Mouse (Mus musculus): ENCODE data around the gene Psmd12. TPM values are rescaled to one million over a fixed set of nuclear protein-coding genes. Genes with fewer than 3 reads are reported as not detected.

Psmd12 gene
- total and polyA plus RNA-seq, 3 experiments = 139 to 437 (median 149) TPM

DNA sequence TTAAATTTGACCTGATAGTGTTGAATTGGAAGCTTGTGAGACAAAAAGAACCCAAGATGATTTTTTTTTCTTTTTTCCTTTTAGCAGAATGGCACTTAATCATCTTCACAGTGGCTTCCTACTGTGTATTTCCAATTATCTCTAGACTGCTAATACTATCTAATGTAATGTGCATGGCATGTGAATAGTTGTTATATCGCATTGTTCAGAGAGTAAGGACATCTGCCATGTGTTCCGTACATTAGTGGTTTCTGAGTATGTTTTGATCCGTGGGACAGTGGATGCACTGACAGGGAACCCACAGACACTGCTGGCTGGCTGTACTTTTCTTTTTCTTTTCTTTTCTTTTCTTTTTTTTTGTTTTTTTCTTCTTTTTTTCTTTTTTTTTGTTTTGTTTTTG lies 7.0 kb upstream of the Psmd12 start (continued):
- TF ChIP-seq MXI1 (IDR thresholded peaks at IDR 0.05; ENCODE audit: low read depth, low read length) = peak; percentile 87
- no peak; a peak in 1 of 4 replicates for TF ChIP-seq EP300 (IDR thresholded peaks at IDR 0.05; ENCODE audit: low read depth in 1 of 2, low read length in 2 of 2)
- TF ChIP-seq TBP (IDR thresholded peaks at IDR 0.05; ENCODE audit: low read depth, low read length) = no peak
- TF ChIP-seq UBTF (IDR thresholded peaks at IDR 0.05; ENCODE audit: borderline replicate concordance, insufficient read depth, low read depth, low read length) = no peak
- no peak for TF ChIP-seq MAFK (IDR thresholded peaks at IDR 0.05; ENCODE audit: borderline replicate concordance, low read depth, low read length)
- TF ChIP-seq MEF2A (IDR thresholded peaks at IDR 0.05; ENCODE audit: extremely low read depth, insufficient replicate concordance, low read depth, low read length, poor library complexity, severe bottlenecking) = no peak

DNA sequence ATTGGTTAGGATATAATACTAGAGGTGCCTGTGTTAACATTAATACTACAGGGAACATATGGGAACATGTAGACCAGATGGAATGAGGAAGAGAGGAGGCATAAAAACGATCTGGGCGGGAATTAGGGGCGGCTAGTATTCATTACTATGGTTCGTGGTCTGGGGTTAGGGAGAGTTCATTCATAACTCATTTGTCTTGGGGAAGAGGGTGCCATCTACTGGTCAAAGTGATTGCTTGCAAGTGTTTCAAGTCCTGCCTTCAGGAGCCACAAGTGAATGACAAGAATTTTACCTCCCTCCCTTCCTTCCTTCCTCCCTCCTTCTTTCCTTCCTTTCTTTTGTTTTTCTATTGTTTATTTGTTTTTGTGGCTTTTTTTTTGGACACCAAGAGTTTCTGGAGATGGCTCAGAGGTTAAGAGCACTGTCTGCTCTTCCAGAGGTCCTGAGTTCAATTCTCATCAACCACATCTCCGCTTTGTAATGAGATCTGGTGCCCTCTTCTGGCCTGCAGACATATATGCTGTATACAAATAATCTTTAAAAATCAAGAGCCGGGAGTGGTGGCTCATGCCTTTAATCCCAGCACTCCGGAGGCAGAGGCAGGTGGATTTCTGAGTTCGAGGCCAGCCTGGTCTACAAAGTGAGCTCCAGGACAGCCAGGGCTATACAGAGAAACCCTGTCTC lies 6.0 kb upstream of the Psmd12 start:
- no peaks in the 10 kb centered on the region for H3K27me3 ChIP-seq (ENCODE audit: control insufficient read depth in 1 of 2, insufficient read depth in 2 of 2, low read length in 2 of 2)
- DNase-seq (ENCODE audit: low read depth, low spot score) = peak; percentile 98
- H3K9ac ChIP-seq (ENCODE audit: control insufficient read depth, low read depth, low read length, poor library complexity, severe bottlenecking) = peak overlapping the region; percentile 46
- no peaks in the 10 kb centered on the region for H3K9me3 ChIP-seq (replicated peaks; ENCODE audit: insufficient read depth, low read length)
- peaks cover 22% of the 10 kb centered on the region for H3K79me2 ChIP-seq (ENCODE audit: control insufficient read depth, insufficient read depth, low read length, poor library complexity)
- H3K4me1 ChIP-seq (ENCODE audit: control insufficient read depth in 1 of 2, insufficient read depth in 2 of 2, low read length in 2 of 2) = peaks cover 0 to 5% of the 10 kb centered on the region in 2 experiments; a peak in 1 of 4 replicates
- peak overlapping the region; percentile 47 to 89 for H3K4me3 ChIP-seq (ENCODE audit: control insufficient read depth in 1 of 2, insufficient read depth in 1 of 2, low read depth in 2 of 2, low read length in 2 of 2)
- H3K36me3 ChIP-seq (ENCODE audit: control insufficient read depth in 1 of 2, insufficient read depth in 2 of 2, low read length in 2 of 2) = peaks cover 0 to 5% of the 10 kb centered on the region in 2 experiments; a peak in 2 of 4 replicates
- H3K27ac ChIP-seq (ENCODE audit: control insufficient read depth, low read depth, low read length) = peak overlapping the region; percentile 26
- TF ChIP-seq ZC3H11A (IDR thresholded peaks at IDR 0.05; ENCODE audit: low read depth, low read length) = peak; percentile 95
- peak; percentile 71 to 92 (median 72) for TF ChIP-seq CTCF (IDR thresholded peaks at IDR 0.05 in 2 of 3, conservative IDR thresholded peaks at IDR 0.05 in 1 of 3; ENCODE audit: control insufficient read depth in 1 of 3, insufficient read depth in 1 of 3, low read depth in 2 of 3, low read length in 3 of 3, poor library complexity in 1 of 3, severe bottlenecking in 1 of 3)
- peak; percentile 78 for TF ChIP-seq RAD21 (IDR thresholded peaks at IDR 0.05; ENCODE audit: low read depth, low read length)
- TF ChIP-seq MYC (IDR thresholded peaks at IDR 0.05; ENCODE audit: low read depth, low read length) = peak; percentile 59; the same call in 1 of the 2 replicates
- no peak for TF ChIP-seq USF1 (IDR thresholded peaks at IDR 0.05; ENCODE audit: low read depth, low read length)
- TF ChIP-seq MAZ (IDR thresholded peaks at IDR 0.05; ENCODE audit: low read depth, low read length) = no peak; the same call in 1 of the 2 replicates
- TF ChIP-seq CHD1 (IDR thresholded peaks at IDR 0.05; ENCODE audit: low read depth, low read length) = no peak
- no peak for TF ChIP-seq GATA1 (IDR thresholded peaks at IDR 0.05; ENCODE audit: low read depth, low read length)
- TF ChIP-seq JUND (IDR thresholded peaks at IDR 0.05; ENCODE audit: low read depth, low read length) = peak; percentile 40; the same call in 1 of the 2 replicates
- peak; percentile 90 for TF ChIP-seq TBP (IDR thresholded peaks at IDR 0.05; ENCODE audit: low read depth, low read length)
- peak; percentile 89 for TF ChIP-seq SMC3 (IDR thresholded peaks at IDR 0.05; ENCODE audit: low read depth, low read length)
- TF ChIP-seq NRF1 (IDR thresholded peaks at IDR 0.05; ENCODE audit: insufficient read depth, low read depth, low read length, poor library complexity, severe bottlenecking) = no peak
- no peak for TF ChIP-seq NELFE (IDR thresholded peaks at IDR 0.05; ENCODE audit: low read depth, low read length)
- TF ChIP-seq SIN3A (IDR thresholded peaks at IDR 0.05; ENCODE audit: low read length) = peak; percentile 74
- TF ChIP-seq UBTF (IDR thresholded peaks at IDR 0.05; ENCODE audit: borderline replicate concordance, insufficient read depth, low read depth, low read length) = no peak
- no peak for TF ChIP-seq ZKSCAN1 (IDR thresholded peaks at IDR 0.05; ENCODE audit: low read depth, low read length)
- no peak for TF ChIP-seq ELF1 (IDR thresholded peaks at IDR 0.05; ENCODE audit: low read depth, low read length)
